Mouse (Mus musculus) duodenum, adult 2 months (tissue): Measurements from ENCODE around the gene 9930022D16Rik. TPM values are rescaled to one million over a fixed set of nuclear protein-coding genes. Genes with fewer than 3 reads are reported as not detected.

ENCODE experiments used
- polyA plus RNA-seq: library from polyadenylated mRNA; depleted of rRNA; stranded (reverse); fragments of >200 nt; gene quantifications from 2 replicates; pipeline ENCODE4 v1.2.3, GENCODE M21; 2012; ENCODE audit warnings: low replicate concordance; rRNA removed

The 9930022D16Rik gene
- polyA plus RNA-seq = not detected in 2 replicates

DNA sequence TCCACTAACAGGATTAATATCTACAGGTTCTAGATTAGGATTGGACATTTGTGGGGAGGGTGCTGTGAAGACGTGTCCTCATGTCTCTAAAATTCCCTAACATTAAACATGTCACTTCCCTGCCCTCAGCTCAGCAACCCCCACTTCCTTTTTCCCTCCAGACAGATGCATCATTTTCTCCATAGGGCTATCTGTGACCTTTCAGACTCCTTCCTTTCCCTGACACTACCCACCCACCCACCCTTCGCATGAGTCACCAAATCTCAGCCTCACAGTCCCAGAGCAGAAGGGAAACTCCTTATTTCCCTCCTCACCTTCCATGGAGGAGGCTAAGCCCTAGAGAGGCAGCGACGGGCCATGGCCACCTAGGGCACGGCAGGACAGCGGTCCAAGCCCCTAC, at the start of gene 9930022D16Rik:
Gene 9930022D16Rik, plus strand, starts transcription at position 301 of the 400 bp plus-strand sequence.

DNA sequence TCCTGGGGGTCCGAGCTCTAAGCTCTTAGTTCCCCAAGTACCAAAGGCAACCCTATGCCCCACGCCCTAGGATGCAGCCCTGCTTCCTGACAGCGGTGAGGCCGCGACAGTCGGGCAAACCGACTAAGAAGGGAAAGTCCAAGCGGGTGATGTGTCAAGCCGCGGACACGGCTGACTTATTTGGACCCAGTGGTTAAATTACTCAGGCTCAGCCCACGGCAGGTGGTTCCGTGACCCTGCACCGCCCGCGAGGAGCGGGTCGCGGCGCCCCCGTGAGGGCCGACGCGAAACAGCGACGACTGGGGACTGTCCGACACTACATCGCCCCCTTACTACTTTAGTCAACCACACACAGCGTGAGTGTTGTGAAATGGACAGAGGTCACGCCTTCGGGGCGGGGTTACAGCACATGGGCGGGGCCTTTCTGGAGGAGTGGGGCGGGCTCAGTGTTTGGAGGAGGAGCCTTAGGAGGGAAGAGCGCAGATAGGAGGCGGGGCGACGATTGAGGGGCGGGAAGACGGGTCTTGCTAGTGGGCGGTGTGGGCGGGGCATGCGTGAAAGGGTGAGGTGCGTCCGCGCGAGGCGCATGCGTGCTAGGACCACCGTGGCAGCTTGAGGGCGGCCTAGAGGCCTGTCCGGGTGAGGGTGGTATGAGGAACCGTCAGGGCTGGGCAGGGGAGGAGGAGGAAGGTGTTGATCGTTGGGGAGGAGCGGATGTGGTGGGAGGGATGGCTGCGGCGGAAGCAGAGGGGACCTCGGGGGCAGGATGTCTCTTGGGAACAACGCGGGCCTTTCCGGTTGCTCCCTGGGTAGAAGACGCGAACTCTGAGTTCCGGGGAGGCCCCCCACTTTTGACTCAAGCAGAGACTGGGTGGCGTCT, 11.9 kb downstream of the 9930022D16Rik start, which contains the start of gene Amz2:
Gene Amz2, plus strand, starts transcription at position 555 of the 880 bp plus-strand sequence.

Other genes with a start within 250 kb of the 9930022D16Rik start
- 2.1 and 4.1 TPM in 2 replicates for gene Rgs9, start 115.8 kb upstream of the 9930022D16Rik start, polyA plus RNA-seq
- 25.7 and 41.2 TPM in 2 replicates for gene Gna13, start 51.1 kb upstream of the 9930022D16Rik start, polyA plus RNA-seq
- gene Amz2, start 12.0 kb downstream of the 9930022D16Rik start, polyA plus RNA-seq = 7.1 and 8.1 TPM in 2 replicates
- 3.9 and 8.6 TPM in 2 replicates for gene Arsg, start 59.5 kb downstream of the 9930022D16Rik start, polyA plus RNA-seq
- gene Slc16a6, start 59.7 kb downstream of the 9930022D16Rik start, polyA plus RNA-seq = 4.1 and 4.6 TPM in 2 replicates
- 2.8 and 8.3 TPM in 2 replicates for gene Wipi1, start 198.1 kb downstream of the 9930022D16Rik start, polyA plus RNA-seq
- gene Prkar1a, start 235.5 kb downstream of the 9930022D16Rik start, polyA plus RNA-seq = 40.2 and 49.0 TPM in 2 replicates